Mouse (Mus musculus) embryonic fibroblast, embryonic 13.5 days (primary cell): Measurements from ENCODE around the gene Klhl34. TPM values are rescaled to one million over a fixed set of nuclear protein-coding genes. Genes with fewer than 3 reads are reported as not detected.

Source experiments
- H3K27ac ChIP-seq: 2 replicates; pipeline ENCODE4 v1.5.1; 2012; ENCODE audit warnings: low read length, control low read depth, inconsistent platforms; ENCODE audit not compliant: insufficient read depth
- H3K4me1 ChIP-seq: 2 replicates; pipeline ENCODE4 v1.6.1; 2011; ENCODE audit warnings: low read length; ENCODE audit not compliant: control insufficient read depth, insufficient read depth
- H3K4me3 ChIP-seq: 2 replicates; pipeline ENCODE4 v1.5.1; 2011; ENCODE audit warnings: mild to moderate bottlenecking, control low read depth, low read length; ENCODE audit not compliant: insufficient read depth
- CTCF ChIP-seq: IDR thresholded peaks from 2 replicates; pipeline ENCODE4 v1.5.1; 2011; ENCODE audit warnings: mild to moderate bottlenecking, control low read depth, low read length, moderate library complexity, borderline replicate concordance; ENCODE audit not compliant: insufficient read depth
- POLR2A ChIP-seq: IDR thresholded peaks from 2 replicates; pipeline ENCODE4 v1.6.1; 2011; ENCODE audit warnings: low read depth, mild to moderate bottlenecking, control low read depth, low read length, moderate library complexity
- polyA plus RNA-seq: library from polyadenylated mRNA; stranded (reverse); fragments of >200 nt; gene quantifications from 2 replicates; pipeline ENCODE4 v1.2.4, GENCODE M21; 2011; ENCODE audit warnings: low read depth; ENCODE audit not compliant: missing spikeins, insufficient read length

The Klhl34 gene
- not detected in 2 replicates for polyA plus RNA-seq

DNA sequence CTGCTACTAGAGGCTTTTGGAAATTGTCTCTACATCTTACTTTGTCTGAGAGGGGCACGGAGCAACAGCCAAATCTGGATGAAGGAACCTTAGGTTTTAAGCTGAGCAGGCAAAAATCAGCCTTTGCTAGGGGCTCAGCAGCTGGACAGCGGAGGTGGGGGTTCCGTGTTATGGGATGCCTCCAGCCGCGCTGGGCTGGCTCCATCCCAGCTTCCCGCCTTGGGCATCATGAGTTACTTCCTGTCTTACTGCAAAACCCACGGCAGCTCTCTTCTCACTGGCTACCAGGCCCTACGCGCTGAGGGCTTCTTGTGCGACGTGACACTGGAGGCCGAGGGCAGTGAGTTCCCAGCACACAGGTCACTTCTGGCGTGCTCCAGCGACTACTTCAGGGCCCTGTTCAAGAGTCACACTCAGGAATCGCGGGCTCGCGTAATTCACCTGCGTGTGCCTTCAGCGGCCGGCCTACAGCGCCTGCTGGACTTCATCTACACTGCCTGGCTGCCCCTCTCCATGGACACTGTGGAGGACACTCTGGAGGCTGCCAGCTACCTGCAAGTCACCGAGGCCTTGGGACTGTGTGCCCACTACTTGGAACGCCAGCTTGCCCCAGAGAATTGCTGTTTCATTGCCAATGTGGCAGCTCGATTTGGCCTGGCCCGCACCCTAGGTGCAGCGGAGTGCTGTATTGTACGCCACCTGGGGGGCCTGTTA is at the start of gene Klhl34:
Gene Klhl34 (plus strand): TSS at position 229 of the 714 bp plus-strand sequence.
- H3K27ac ChIP-seq, result no peak within 1 kb of the TSS
- TF ChIP-seq CTCF, result no peak
- TF ChIP-seq POLR2A, result no peak
- no peaks in the 10 kb centered on the region for H3K4me1 ChIP-seq
- no peak within 1 kb of the TSS for H3K4me3 ChIP-seq

DNA sequence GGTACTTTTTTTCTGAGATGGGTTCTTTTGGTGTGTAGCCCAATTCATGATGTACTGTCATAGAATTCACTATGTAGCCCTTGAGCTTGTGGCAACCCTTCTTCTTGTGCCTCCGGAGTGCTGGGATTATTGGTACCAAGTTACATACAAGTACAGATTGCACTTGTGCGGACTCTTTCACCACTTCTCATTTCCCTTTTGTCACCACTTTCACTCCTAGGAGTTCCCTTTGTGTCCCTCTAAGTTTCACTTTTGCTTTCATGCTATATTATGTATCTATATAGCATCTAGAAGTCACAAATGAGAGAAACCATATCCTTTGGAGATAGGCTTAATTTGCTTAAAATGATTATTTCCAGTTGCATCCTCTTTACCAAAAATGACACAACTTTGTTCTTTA is 16.6 kb upstream of the Klhl34 start:
- Histone ChIP-seq H3K27ac (no peak overlapping the region), H3K4me3 (no peak overlapping the region), H3K4me1 (no peaks in the 10 kb centered on the region)
- TF ChIP-seq CTCF (no peak), POLR2A (no peak)

DNA sequence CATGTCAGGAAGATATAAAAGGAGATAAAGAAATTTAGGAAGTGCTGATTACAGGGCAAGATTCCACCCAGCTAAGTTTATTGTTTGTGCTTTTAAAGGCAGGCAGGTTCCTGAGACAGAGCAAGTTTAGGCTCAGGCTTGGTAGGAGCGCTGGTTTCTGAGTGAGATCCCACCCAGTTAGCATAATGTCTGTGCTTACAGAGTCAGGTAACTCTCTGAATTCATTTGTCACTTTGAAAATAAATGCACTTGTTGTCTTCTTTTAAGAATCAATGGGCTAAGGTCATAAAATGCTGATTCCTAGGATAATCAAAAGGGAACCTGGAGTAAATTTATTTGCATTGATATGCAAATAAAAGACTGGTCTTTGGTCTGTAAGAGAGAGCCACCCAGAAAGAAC is 8.5 kb upstream of the Klhl34 start:
- Histone ChIP-seq H3K27ac (no peak overlapping the region), H3K4me3 (no peak overlapping the region), H3K4me1 (no peaks in the 10 kb centered on the region)
- TF ChIP-seq CTCF (no peak), POLR2A (no peak)

DNA sequence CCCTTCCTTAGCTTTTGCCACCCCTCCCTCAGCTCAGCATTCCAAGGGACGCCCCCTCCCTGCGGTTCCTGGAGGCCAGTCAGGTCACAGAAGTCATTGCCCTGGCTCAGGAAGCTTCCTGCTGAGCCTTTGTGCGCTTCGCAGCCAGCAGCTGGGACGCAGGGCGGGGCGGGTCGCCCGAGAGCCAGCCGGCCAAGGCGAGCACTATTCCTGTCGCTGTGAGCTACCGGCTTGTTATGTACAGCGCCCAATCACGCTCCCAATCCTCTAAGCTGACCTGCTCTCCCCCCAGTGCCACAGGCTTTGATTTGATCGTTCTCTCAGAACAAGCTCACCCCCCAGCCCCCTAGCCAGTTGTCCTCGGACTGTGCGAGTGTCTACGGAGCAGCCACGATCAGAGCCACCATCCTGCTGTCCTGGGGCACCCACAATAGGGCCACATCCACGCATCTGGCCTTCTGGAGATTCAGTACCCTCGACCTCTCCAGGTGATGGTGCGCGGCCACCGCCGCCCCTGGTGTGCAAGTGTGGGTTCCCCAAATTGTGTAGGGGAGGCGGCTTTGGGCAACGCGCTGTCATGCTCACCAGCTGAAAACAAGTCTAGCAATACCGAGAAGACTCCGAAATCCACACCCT is 546 bp upstream of the Klhl34 start:
- H3K4me3 ChIP-seq, result no peak overlapping the region
- H3K27ac ChIP-seq, result no peak overlapping the region
- TF ChIP-seq CTCF, result no peak
- no peak for TF ChIP-seq POLR2A
- no peaks in the 10 kb centered on the region for H3K4me1 ChIP-seq

DNA sequence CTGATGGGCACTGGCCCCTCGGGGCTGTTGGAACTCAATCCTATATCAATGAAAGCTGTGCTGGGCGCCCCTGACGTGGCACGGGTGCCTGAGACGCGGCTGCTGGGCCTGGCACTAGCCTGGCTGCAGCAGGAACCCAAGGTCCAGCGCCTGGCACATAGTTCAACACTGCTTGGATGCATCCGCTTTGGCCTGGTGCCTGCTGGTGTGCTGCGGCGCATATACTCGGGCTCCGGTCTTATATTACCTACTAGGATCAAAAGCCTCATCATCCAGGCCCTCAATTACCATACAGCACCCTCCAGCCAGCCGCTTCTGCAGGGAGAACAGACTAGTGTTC is 656 bp downstream of the Klhl34 start:
- TF ChIP-seq POLR2A (no peak), CTCF (no peak)
- Histone ChIP-seq H3K27ac (no peak overlapping the region), H3K4me1 (no peaks in the 10 kb centered on the region), H3K4me3 (no peak overlapping the region)

DNA sequence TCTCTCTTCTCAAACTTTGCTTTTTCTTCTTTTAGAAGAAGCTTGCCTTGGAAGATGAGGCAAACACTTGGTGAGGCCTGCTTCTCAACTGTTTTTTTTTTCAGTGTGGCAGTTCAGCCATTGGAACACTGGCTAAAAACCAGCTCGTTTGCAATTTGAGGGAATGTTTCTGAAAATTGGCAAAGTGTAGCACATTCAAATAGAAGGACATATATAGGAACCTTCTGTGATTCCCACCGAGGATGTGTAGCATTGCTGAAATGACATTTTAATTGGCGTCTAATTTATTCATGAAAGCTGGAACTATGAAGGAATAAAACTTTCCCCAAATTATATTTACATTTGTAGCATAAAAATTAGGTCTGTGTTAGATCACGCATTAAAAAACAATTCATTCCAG is 11.7 kb downstream of the Klhl34 start:
- TF ChIP-seq CTCF, result no peak
- TF ChIP-seq POLR2A, result no peak
- H3K4me3 ChIP-seq, result no peak overlapping the region
- no peaks in the 10 kb centered on the region for H3K4me1 ChIP-seq
- H3K27ac ChIP-seq, result no peak overlapping the region

Other genes starting within 250 kb of the Klhl34 start
- 0.47 and 2.2 TPM in 2 replicates for gene Yy2, start 249.4 kb upstream of the Klhl34 start, polyA plus RNA-seq
- gene Mbtps2, start 219.7 kb upstream of the Klhl34 start, polyA plus RNA-seq, result 38.9 and 41.3 TPM in 2 replicates
- not detected in 2 replicates for gene Smpx, start 119.5 kb upstream of the Klhl34 start, polyA plus RNA-seq
- 0.17 and 0.65 TPM in 2 replicates for gene Cnksr2, start 224.9 kb downstream of the Klhl34 start, polyA plus RNA-seq